Mouse (Mus musculus) myocyte (in vitro differentiated cells): ENCODE data around the gene Hsd11b1. TPM values are rescaled to one million over a fixed set of nuclear protein-coding genes. Genes with fewer than 3 reads are reported as not detected.

Source experiments
- H3K27me3 ChIP-seq: one replicate; pipeline ENCODE4 v1.6.1; 2011; ENCODE audit not compliant: control insufficient read depth, insufficient read depth, insufficient read length
- H3K36me3 ChIP-seq: one replicate; pipeline ENCODE4 v1.6.1; 2011; ENCODE audit not compliant: control insufficient read depth, insufficient read depth
- H3K4me2 ChIP-seq: one replicate; pipeline ENCODE4 v1.6.1; 2011; ENCODE audit warnings: low read depth, control low read depth
- H3K4me3 ChIP-seq: one replicate; pipeline ENCODE4 v1.5.1; 2011; ENCODE audit warnings: mild to moderate bottlenecking, control low read depth, moderate library complexity
- H3K79me2 ChIP-seq: one replicate; pipeline ENCODE4 v1.6.1; 2011; ENCODE audit not compliant: control insufficient read depth, insufficient read depth
- H3ac ChIP-seq: one replicate; pipeline ENCODE4 v1.6.1; 2011; ENCODE audit not compliant: control insufficient read depth, insufficient read length
- CEBPB ChIP-seq: IDR thresholded peaks from 2 replicates; pipeline ENCODE4 v1.6.1; 2011; ENCODE audit warnings: mild to moderate bottlenecking, moderate library complexity; ENCODE audit not compliant: poor library complexity, insufficient read depth, severe bottlenecking
- E2F4 ChIP-seq: IDR thresholded peaks from one replicate; pipeline ENCODE4 v1.6.1; 2011; ENCODE audit warnings: mild to moderate bottlenecking, control low read depth, moderate library complexity; ENCODE audit not compliant: insufficient read depth
- MAX ChIP-seq: IDR thresholded peaks from one replicate; pipeline ENCODE4 v1.6.1; 2011; ENCODE audit warnings: low read depth, mild to moderate bottlenecking, control low read depth
- MYOD1 ChIP-seq, 3 experiments: IDR thresholded peaks; one replicate each; pipeline ENCODE4 v1.6.1; 2011; ENCODE audit warnings: control low read depth in 2 of 3, low read depth in 2 of 3, mild to moderate bottlenecking in 2 of 3, moderate library complexity in 1 of 3; ENCODE audit not compliant: insufficient read length in 2 of 3, control insufficient read depth in 1 of 3
- MYOG ChIP-seq, 3 experiments: IDR thresholded peaks; one replicate each; pipeline ENCODE4 v1.6.1; 2011; ENCODE audit warnings: control low read depth in 2 of 3, low read depth in 2 of 3, mild to moderate bottlenecking in 2 of 3; ENCODE audit not compliant: insufficient read length in 2 of 3, control insufficient read depth in 1 of 3, insufficient read depth in 1 of 3
- POLR2A ChIP-seq: IDR thresholded peaks from one replicate; pipeline ENCODE4 v1.6.1; 2011; ENCODE audit warnings: low read depth, mild to moderate bottlenecking, control low read depth, moderate library complexity; ENCODE audit not compliant: insufficient read length
- POLR2AphosphoS2 ChIP-seq: IDR thresholded peaks from one replicate; pipeline ENCODE4 v1.6.1; 2011; ENCODE audit warnings: low read depth, control low read depth; ENCODE audit not compliant: insufficient read length
- REST ChIP-seq: IDR thresholded peaks from one replicate; pipeline ENCODE4 v1.6.1; 2011; ENCODE audit warnings: mild to moderate bottlenecking, control low read depth, moderate library complexity; ENCODE audit not compliant: insufficient read depth, insufficient read length
- SRF ChIP-seq: IDR thresholded peaks from one replicate; pipeline ENCODE4 v1.6.1; 2011; ENCODE audit warnings: low read depth; ENCODE audit not compliant: control insufficient read depth, insufficient read length
- TCF12 ChIP-seq: IDR thresholded peaks from one replicate; pipeline ENCODE4 v1.6.1; 2011; ENCODE audit warnings: mild to moderate bottlenecking, control low read depth; ENCODE audit not compliant: poor library complexity, insufficient read depth, severe bottlenecking
- TCF3 ChIP-seq: IDR thresholded peaks from one replicate; pipeline ENCODE4 v1.6.1; 2011; ENCODE audit warnings: low read depth, control low read depth; ENCODE audit not compliant: insufficient read length
- USF1 ChIP-seq: IDR thresholded peaks from one replicate; pipeline ENCODE4 v1.6.1; 2011; ENCODE audit warnings: low read depth, mild to moderate bottlenecking, control low read depth, moderate library complexity
- polyA plus RNA-seq: library from polyadenylated mRNA; unstranded; fragments of >200 nt; fragmentation: generic; extraction: Trizol; gene quantifications from one replicate; pipeline ENCODE4 v1.2.1, GENCODE M21; 2012; ENCODE audit warnings: missing spikeins

The Hsd11b1 gene
- polyA plus RNA-seq, 1 experiment: 2.7 TPM

GRCm38 (mm10) chr1:193207503-193207902 lies 56.4 kb downstream of the Hsd11b1 start, which contains the start of gene Lamb3:
Lamb3 (plus strand) TSS chr1:193207699.
- Histone ChIP-seq H3K4me2 (no peak within 1 kb of the TSS), H3K36me3 (no peaks in the 10 kb centered on the region), H3ac (no peak within 1 kb of the TSS), H3K4me3 (no peak within 1 kb of the TSS), H3K27me3 (no peaks in the 10 kb centered on the region), H3K79me2 (no peaks in the 10 kb centered on the region)
- TF ChIP-seq MYOD1 (IDR thresholded peaks at IDR 0.05; ENCODE audit: control insufficient read depth in 1 of 3, insufficient read length in 2 of 3, low read depth in 2 of 3): no peak
- TF ChIP-seq USF1: no peak
- TF ChIP-seq POLR2AphosphoS2: no peak
- TF ChIP-seq MAX: no peak
- no peak for TF ChIP-seq SRF
- TF ChIP-seq CEBPB: no peak
- TF ChIP-seq POLR2A: no peak
- TF ChIP-seq MYOG (IDR thresholded peaks at IDR 0.05; ENCODE audit: control insufficient read depth in 1 of 3, insufficient read depth in 1 of 3, insufficient read length in 2 of 3, low read depth in 2 of 3): no peak

GRCm38 (mm10) chr1:193205431-193205830 lies 58.4 kb downstream of the Hsd11b1 start:
- Histone ChIP-seq H3K79me2 (no peaks in the 10 kb centered on the region), H3K27me3 (no peaks in the 10 kb centered on the region), H3ac (no peak overlapping the region), H3K4me3 (no peak overlapping the region), H3K36me3 (no peaks in the 10 kb centered on the region), H3K4me2 (no peak overlapping the region)
- TF ChIP-seq E2F4 (no peak), POLR2A (no peak), USF1 (no peak), REST (no peak), MAX (no peak), POLR2AphosphoS2 (no peak), SRF (no peak), MYOD1 (IDR thresholded peaks at IDR 0.05; ENCODE audit: control insufficient read depth in 1 of 3, insufficient read length in 2 of 3, low read depth in 2 of 3) (no peak), TCF12 (no peak)

- Histone ChIP-seq H3K4me3 (no peak overlapping the region), H3K79me2 (no peaks in the 10 kb centered on the region), H3K4me2 (no peak overlapping the region), H3ac (no peak overlapping the region), H3K36me3 (no peaks in the 10 kb centered on the region), H3K27me3 (no peaks in the 10 kb centered on the region)
- TF ChIP-seq SRF: no peak
- TF ChIP-seq POLR2A: no peak
- TF ChIP-seq E2F4: no peak
- peak; percentile 32 for TF ChIP-seq TCF3
- peak; percentile 86 for TF ChIP-seq TCF12
- TF ChIP-seq MYOD1 (IDR thresholded peaks at IDR 0.05; ENCODE audit: control insufficient read depth in 1 of 3, insufficient read length in 2 of 3, low read depth in 2 of 3): peak; percentile 53 to 81 (median 63)
- TF ChIP-seq POLR2AphosphoS2: no peak
- TF ChIP-seq MYOG (IDR thresholded peaks at IDR 0.05; ENCODE audit: control insufficient read depth in 1 of 3, insufficient read depth in 1 of 3, insufficient read length in 2 of 3, low read depth in 2 of 3): peak in 2 of 3 experiments; percentile 68 to 90
- no peak for TF ChIP-seq CEBPB
- TF ChIP-seq MAX: no peak
- no peak for TF ChIP-seq REST
- TF ChIP-seq USF1: no peak
Observed at GRCm38 (mm10) chr1:193203821-193204220, 60.1 kb downstream of the Hsd11b1 start.

- no peak for TF ChIP-seq MAX
- no peak for TF ChIP-seq SRF
- TF ChIP-seq REST: no peak
- TF ChIP-seq TCF3: no peak
- TF ChIP-seq POLR2A: no peak
- TF ChIP-seq USF1: no peak
- no peak for TF ChIP-seq MYOG (IDR thresholded peaks at IDR 0.05; ENCODE audit: control insufficient read depth in 1 of 3, insufficient read depth in 1 of 3, insufficient read length in 2 of 3, low read depth in 2 of 3)
- no peak for TF ChIP-seq TCF12
- TF ChIP-seq CEBPB: no peak
- TF ChIP-seq E2F4: no peak
- TF ChIP-seq MYOD1 (IDR thresholded peaks at IDR 0.05; ENCODE audit: control insufficient read depth in 1 of 3, insufficient read length in 2 of 3, low read depth in 2 of 3): no peak
- TF ChIP-seq POLR2AphosphoS2: no peak
- H3K36me3 ChIP-seq: no peaks in the 10 kb centered on the region
- H3K4me3 ChIP-seq: no peak within 1 kb of the TSS
- no peak within 1 kb of the TSS for H3K4me2 ChIP-seq
- no peak within 1 kb of the TSS for H3ac ChIP-seq
- no peaks in the 10 kb centered on the region for H3K79me2 ChIP-seq
- H3K27me3 ChIP-seq: no peaks in the 10 kb centered on the region
Observed at GRCm38 (mm10) chr1:193201383-193201778, 62.5 kb downstream of the Hsd11b1 start, which contains the start of gene Traf3ip3. Traf3ip3 (minus strand) TSS chr1:193201703.
